22 mouse cellular contexts compared by ENCODE assay signal in genomic region chr10:12773178-12773577, GRCm38 (mm10).
DNase-seq lines count a peak whose midpoint lies in the region; ATAC-seq and TF ChIP-seq lines count a peak whose summit lies in the region.
"Had no signal": no experiment of that assay in that cellular context is flagged by ENCODE, and none has a peak within 500 bp of the region (broad histone marks: within the 10 kb centered on the region; RNA-seq: fewer than 3 reads in every experiment).

No protein-coding gene starts in this region.

- WGBS in heart, embryonic 13.5 days: 25% methylated on average over 6 of the region's 6 CpGs
- 38% methylated on average over 6 of the region's 6 CpGs for WGBS in intestine, embryonic 15.5 days
- WGBS in stomach, postnatal 0 days: 29% methylated on average over 6 of the region's 6 CpGs

- H3K4me2 ChIP-seq in heart, embryonic 13.5 days: peak overlapping the region; percentile 1; the same call in 1 of the 2 replicates
- H3K4me2 ChIP-seq in intestine, embryonic 15.5 days (replicated peaks): no peak overlapping the region
- H3K4me2 ChIP-seq in stomach, postnatal 0 days (replicated peaks; ENCODE audit: low read depth): 0 out of 2 replicates have a peak overlapping the region, but pooled peaks have one; percentile 11
- H3K4me2 ChIP-seq: embryonic facial prominence, embryonic 15.5 days; hindbrain, embryonic 12.5 days; neural tube, embryonic 15.5 days had no signal

- DNase-seq in heart, adult 18-20 months: no peak
- DNase-seq in lung, postnatal 36 days: peak; percentile 40
- no peak for DNase-seq in lung, postnatal 4 days
- DNase-seq in stomach, postnatal 0 days (ENCODE audit: low spot score): peak; percentile 60
- no peak for DNase-seq in thymus, postnatal 25 days
- DNase-seq: adrenal gland, adult 8-10 months; cerebellum, adult 11-12 months; cerebellum, postnatal 10 days; gastrocnemius, postnatal 10 days; kidney, adult 9 months; kidney, postnatal 14 days; lung, postnatal 10 days; thymus, postnatal 14 days had no signal

- H3K27ac ChIP-seq in heart, embryonic 13.5 days (replicated peaks): no peak overlapping the region
- no peak overlapping the region for H3K27ac ChIP-seq in intestine, embryonic 15.5 days
- H3K27ac ChIP-seq in stomach, postnatal 0 days (replicated peaks): no peak overlapping the region; the same call in 1 of the 2 replicates
- H3K27ac ChIP-seq: embryonic facial prominence, embryonic 15.5 days; hindbrain, embryonic 12.5 days; limb, embryonic 10.5 days; midbrain, embryonic 10.5 days; neural tube, embryonic 15.5 days had no signal

- H3K27me3 ChIP-seq in heart, embryonic 13.5 days (replicated peaks): no peaks in the 10 kb centered on the region
- H3K27me3 ChIP-seq in intestine, embryonic 15.5 days (replicated peaks): no peaks in the 10 kb centered on the region
- H3K27me3 ChIP-seq in stomach, postnatal 0 days (ENCODE audit: control insufficient read depth, insufficient read depth, low read length): no peaks in the 10 kb centered on the region
- H3K27me3 ChIP-seq: CH12.LX; embryonic facial prominence, embryonic 15.5 days; hindbrain, embryonic 12.5 days; neural tube, embryonic 15.5 days had no signal

- no peak for TF ChIP-seq EP300 in stomach, postnatal 0 days (optimal IDR thresholded peaks at IDR 0.05)

- ATAC-seq in heart, embryonic 13.5 days (ENCODE audit: extremely low read depth, insufficient number of reproducible peaks, low FRiP score, low TSS enrichment): no peak
- ATAC-seq in intestine, embryonic 15.5 days: peak; percentile 53; the same call in 1 of the 2 replicates
- peak; percentile 75; the same call in 1 of the 2 replicates for ATAC-seq in stomach, postnatal 0 days (ENCODE audit: low FRiP score, low TSS enrichment)
- ATAC-seq: forebrain, embryonic 16.5 days had no signal

- H3K4me1 ChIP-seq in heart, embryonic 13.5 days: peaks cover 14% of the 10 kb centered on the region
- H3K4me1 ChIP-seq in intestine, embryonic 15.5 days (replicated peaks): 0 out of 2 replicates have a peak, but pooled peaks cover 3% of the 10 kb centered on the region
- H3K4me1 ChIP-seq in stomach, postnatal 0 days (replicated peaks; ENCODE audit: control insufficient read depth, insufficient read depth): no peaks in the 10 kb centered on the region
- H3K4me1 ChIP-seq: hindbrain, embryonic 12.5 days; limb, embryonic 10.5 days; midbrain, embryonic 10.5 days; neural tube, embryonic 15.5 days had no signal

- no peaks in the 10 kb centered on the region for H3K36me3 ChIP-seq in heart, embryonic 13.5 days
- H3K36me3 ChIP-seq in intestine, embryonic 15.5 days: no peaks in the 10 kb centered on the region; the same call in 1 of the 2 replicates
- H3K36me3 ChIP-seq in stomach, postnatal 0 days (ENCODE audit: control insufficient read depth, insufficient read depth, low read length): no peaks in the 10 kb centered on the region
- H3K36me3 ChIP-seq: embryonic facial prominence, embryonic 15.5 days; hindbrain, embryonic 12.5 days; limb, embryonic 10.5 days; midbrain, embryonic 10.5 days; neural tube, embryonic 15.5 days had no signal

- H3K9ac ChIP-seq in heart, embryonic 13.5 days: no peak overlapping the region
- H3K9ac ChIP-seq in intestine, embryonic 15.5 days: no peak overlapping the region
- no peak overlapping the region for H3K9ac ChIP-seq in stomach, postnatal 0 days (ENCODE audit: low read length)
- H3K9ac ChIP-seq: embryonic facial prominence, embryonic 15.5 days; hindbrain, embryonic 12.5 days; neural tube, embryonic 15.5 days had no signal

- H3K4me3 ChIP-seq in heart, embryonic 13.5 days: no peak overlapping the region
- H3K4me3 ChIP-seq in intestine, embryonic 15.5 days (replicated peaks): no peak overlapping the region
- no peak overlapping the region for H3K4me3 ChIP-seq in stomach, postnatal 0 days (ENCODE audit: low read depth, low read length)
- H3K4me3 ChIP-seq: embryonic facial prominence, embryonic 15.5 days; hindbrain, embryonic 12.5 days; limb, embryonic 10.5 days; midbrain, embryonic 10.5 days; neural tube, embryonic 15.5 days had no signal

- peaks cover 2% of the 10 kb centered on the region for H3K9me3 ChIP-seq in heart, embryonic 13.5 days
- no peaks in the 10 kb centered on the region for H3K9me3 ChIP-seq in intestine, embryonic 15.5 days
- no peaks in the 10 kb centered on the region for H3K9me3 ChIP-seq in stomach, postnatal 0 days (ENCODE audit: control insufficient read depth, low read length)
- H3K9me3 ChIP-seq: embryonic facial prominence, embryonic 15.5 days; limb, embryonic 10.5 days; midbrain, embryonic 10.5 days; neural tube, embryonic 15.5 days had no signal

- TF ChIP-seq CTCF in stomach, postnatal 0 days (IDR thresholded peaks at IDR 0.05; ENCODE audit: low read depth): peak; percentile 20; the same call in 1 of the 2 replicates

Comparison
In these comparisons a context has a peak if more than half of its experiments do, and no peak if none do; other contexts are left out.
1. DNase-seq: peak in lung, postnatal 36 days (single experiment) and stomach, postnatal 0 days (single experiment); none in heart, adult 18-20 months (0 of 2), lung, postnatal 4 days (0 of 2) and thymus, postnatal 25 days (single experiment).